In the genomic region with DNA sequence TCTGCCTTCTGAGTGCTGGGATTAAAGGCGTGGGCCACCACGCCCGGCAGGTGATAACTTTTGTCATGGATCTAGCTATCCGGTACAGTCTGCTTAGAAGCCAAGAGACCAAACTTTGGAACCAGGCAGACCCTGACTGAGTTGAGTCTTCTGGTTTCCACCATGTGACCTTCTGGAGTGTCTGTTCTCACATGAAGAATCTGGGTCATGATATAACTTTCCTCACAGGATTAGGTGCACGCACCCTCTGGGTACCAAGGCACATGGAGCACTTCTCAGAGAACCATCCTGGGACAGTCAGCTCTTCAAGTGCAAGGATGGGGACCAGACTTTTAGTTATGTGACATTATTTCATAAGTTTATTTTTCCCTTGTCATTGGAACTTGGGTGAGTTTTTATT, we compare ENCODE assay signal across 9 mouse cellular contexts. TPM values are rescaled to one million over a fixed set of nuclear protein-coding genes. Genes with fewer than 3 reads are reported as not detected.
DNase-seq lines count a peak whose midpoint lies in the region; ATAC-seq and TF ChIP-seq lines count a peak whose summit lies in the region.
"Had no signal": no experiment of that assay in that cellular context is flagged by ENCODE, and none has a peak within 500 bp of the region (broad histone marks: within the 10 kb centered on the region; RNA-seq: fewer than 3 reads in every experiment).

No protein-coding gene starts in this region.

- peaks cover 30% of the 10 kb centered on the region for H3K4me1 ChIP-seq in kidney, embryonic 14.5 days (ENCODE audit: control insufficient read depth, insufficient read depth, low read length)
- H3K4me1 ChIP-seq in embryonic facial prominence, embryonic 11.5 days (ENCODE audit: control insufficient read depth, insufficient read depth, low read length), result peaks cover 5% of the 10 kb centered on the region
- H3K4me1 ChIP-seq in hindbrain, postnatal 0 days (ENCODE audit: insufficient read depth, low read length), result peaks cover 23% of the 10 kb centered on the region
- peaks cover 40% of the 10 kb centered on the region for H3K4me1 ChIP-seq in midbrain, embryonic 16.5 days (ENCODE audit: control insufficient read depth, insufficient read depth, low read length)

- peaks cover 5% of the 10 kb centered on the region; the same call in 1 of the 2 replicates for H3K9me3 ChIP-seq in kidney, embryonic 14.5 days (ENCODE audit: control insufficient read depth, low read length)
- H3K9me3 ChIP-seq in embryonic facial prominence, embryonic 11.5 days (replicated peaks; ENCODE audit: control insufficient read depth, low read length), result no peaks in the 10 kb centered on the region
- no peaks in the 10 kb centered on the region for H3K9me3 ChIP-seq in hindbrain, postnatal 0 days (ENCODE audit: low read length)
- no peaks in the 10 kb centered on the region for H3K9me3 ChIP-seq in midbrain, embryonic 16.5 days (replicated peaks; ENCODE audit: control insufficient read depth, low read length, poor library complexity, severe bottlenecking)

- no peak for TF ChIP-seq CTCF in hindbrain, postnatal 0 days (IDR thresholded peaks at IDR 0.05; ENCODE audit: low read depth)

- H3K4me3 ChIP-seq in kidney, embryonic 14.5 days (ENCODE audit: low read length), result peak overlapping the region; percentile 90; the same call in 1 of the 2 replicates
- no peak overlapping the region for H3K4me3 ChIP-seq in embryonic facial prominence, embryonic 11.5 days (ENCODE audit: low read depth, low read length)
- H3K4me3 ChIP-seq in hindbrain, postnatal 0 days (ENCODE audit: low read length), result no peak overlapping the region; the same call in 1 of the 2 replicates
- no peak overlapping the region for H3K4me3 ChIP-seq in midbrain, embryonic 16.5 days (ENCODE audit: low read depth, low read length)

- no peak for ATAC-seq in kidney, embryonic 14.5 days (ENCODE audit: low FRiP score, low TSS enrichment)
- ATAC-seq in embryonic facial prominence, embryonic 11.5 days (replicated peaks; ENCODE audit: insufficient number of reproducible peaks, low FRiP score, low TSS enrichment, low read depth), result no peak
- ATAC-seq in hindbrain, postnatal 0 days, result no peak
- ATAC-seq in midbrain, embryonic 16.5 days, result no peak
- no peak for ATAC-seq in CD4-positive, CD25-positive, alpha-beta regulatory T cell, adult 4 months

- WGBS in kidney, embryonic 14.5 days, result 89% methylated on average over 5 of the region's 5 CpGs
- 81% methylated on average over 5 of the region's 5 CpGs for WGBS in embryonic facial prominence, embryonic 11.5 days
- 84% methylated on average over 5 of the region's 5 CpGs for WGBS in hindbrain, postnatal 0 days
- 80% methylated on average over 5 of the region's 5 CpGs for WGBS in midbrain, embryonic 16.5 days

- peak overlapping the region; percentile 97; the same call in 1 of the 2 replicates for H3K27ac ChIP-seq in kidney, embryonic 14.5 days (ENCODE audit: low read depth, low read length)
- peak overlapping the region; percentile 92; the same call in 1 of the 2 replicates for H3K27ac ChIP-seq in embryonic facial prominence, embryonic 11.5 days (replicated peaks; ENCODE audit: low read depth, low read length)
- H3K27ac ChIP-seq in hindbrain, postnatal 0 days, result no peak overlapping the region
- H3K27ac ChIP-seq in midbrain, embryonic 16.5 days (ENCODE audit: low read length), result no peak overlapping the region

- no peaks in the 10 kb centered on the region for H3K36me3 ChIP-seq in kidney, embryonic 14.5 days (ENCODE audit: control insufficient read depth, insufficient read depth, low read length)
- H3K36me3 ChIP-seq in embryonic facial prominence, embryonic 11.5 days (replicated peaks; ENCODE audit: control insufficient read depth, insufficient read depth, low read depth, low read length), result no peaks in the 10 kb centered on the region
- no peaks in the 10 kb centered on the region for H3K36me3 ChIP-seq in hindbrain, postnatal 0 days (ENCODE audit: insufficient read depth, low read length)
- no peaks in the 10 kb centered on the region for H3K36me3 ChIP-seq in midbrain, embryonic 16.5 days (ENCODE audit: control insufficient read depth, insufficient read depth, low read length)

- H3K4me2 ChIP-seq in kidney, embryonic 14.5 days (replicated peaks; ENCODE audit: low read depth, low read length), result peak overlapping the region; percentile 62
- no peak overlapping the region for H3K4me2 ChIP-seq in embryonic facial prominence, embryonic 11.5 days (ENCODE audit: low read depth, low read length)
- H3K4me2 ChIP-seq in hindbrain, postnatal 0 days (ENCODE audit: low read depth, low read length), result peak overlapping the region; percentile 92
- H3K4me2 ChIP-seq in midbrain, embryonic 16.5 days (ENCODE audit: low read length), result peak overlapping the region; percentile 95

- H3K27me3 ChIP-seq in kidney, embryonic 14.5 days (ENCODE audit: control insufficient read depth, insufficient read depth, low read length), result no peaks in the 10 kb centered on the region
- no peaks in the 10 kb centered on the region for H3K27me3 ChIP-seq in embryonic facial prominence, embryonic 11.5 days (ENCODE audit: control insufficient read depth, insufficient read depth, low read length)
- no peaks in the 10 kb centered on the region for H3K27me3 ChIP-seq in hindbrain, postnatal 0 days (ENCODE audit: insufficient read depth, low read length)
- H3K27me3 ChIP-seq in midbrain, embryonic 16.5 days (ENCODE audit: control insufficient read depth, insufficient read depth, low read depth, low read length), result no peaks in the 10 kb centered on the region

- no peak for DNase-seq in kidney, postnatal 10 days
- no peak for DNase-seq in embryonic facial prominence, embryonic 11.5 days (ENCODE audit: low spot score)
- DNase-seq in hindbrain, postnatal 0 days (ENCODE audit: low spot score), result no peak
- DNase-seq in left cerebral cortex, postnatal 14 days (ENCODE audit: low spot score in 2 of 2), result no peak
- no peak for DNase-seq in kidney, postnatal 4 days

- intact Hi-C loops in left cerebral cortex, postnatal 14 days (cut with DNase I), result no loop called here

- peak overlapping the region; percentile 100; the same call in 1 of the 2 replicates for H3K9ac ChIP-seq in kidney, embryonic 14.5 days (ENCODE audit: low read depth, low read length)
- no peak overlapping the region; the same call in 1 of the 2 replicates for H3K9ac ChIP-seq in embryonic facial prominence, embryonic 11.5 days (replicated peaks; ENCODE audit: low read length)
- no peak overlapping the region; the same call in 1 of the 2 replicates for H3K9ac ChIP-seq in hindbrain, postnatal 0 days (replicated peaks; ENCODE audit: low read length)
- H3K9ac ChIP-seq in midbrain, embryonic 16.5 days (ENCODE audit: low read depth, low read length), result no peak overlapping the region

RNA-seq across cellular contexts. Expression of a gene that starts 51.4 kb away (rescaled TPM):
- polyA plus RNA-seq in kidney, embryonic 14.5 days (2014; fragmentation: Nextera tagmentation; extraction: Ambion mirVana), result 0.09 TPM in 1 of 2 replicates, not detected in the other
- 0.14 and 0.22 TPM in 2 replicates for polyA plus RNA-seq in embryonic facial prominence, embryonic 11.5 days (2014; fragmentation: Nextera tagmentation; extraction: Ambion mirVana)
- total RNA-seq in hindbrain, postnatal 0 days (2014; rRNA removed), result not detected in 2 replicates
- polyA plus RNA-seq in hindbrain, postnatal 0 days (2015; fragmentation: Nextera tagmentation; extraction: Ambion mirVana), result 0.06 TPM in 1 of 2 replicates, not detected in the other
- 0.14 and 0.18 TPM in 2 replicates for polyA plus RNA-seq in midbrain, embryonic 16.5 days (2015; fragmentation: Nextera tagmentation; extraction: Ambion mirVana)
- polyA plus RNA-seq in CD4-positive, CD25-positive, alpha-beta regulatory T cell, adult 4 months (2017; shearing (Covaris generic)), result under 1 TPM; 0.11 to 0.20 TPM
- total RNA-seq in left cerebral cortex, postnatal 14 days (2021), result not detected
- polyA plus RNA-seq: cerebellum, adult 2 months had no signal

Comparison
In these comparisons a context has a peak if more than half of its experiments do, and no peak if none do; other contexts are left out.
1. H3K27ac ChIP-seq: peak in kidney, embryonic 14.5 days (single experiment) and embryonic facial prominence, embryonic 11.5 days (single experiment); none in hindbrain, postnatal 0 days (single experiment) and midbrain, embryonic 16.5 days (single experiment).